ENCODE assay signal across 20 mouse cellular contexts in genomic region chr17:43569287-43569686, GRCm38 (mm10). TPM values are rescaled to one million over a fixed set of nuclear protein-coding genes. Genes with fewer than 3 reads are reported as not detected.
DNase-seq lines count a peak whose midpoint lies in the region; ATAC-seq and TF ChIP-seq lines count a peak whose summit lies in the region.
"Had no signal": no experiment of that assay in that cellular context is flagged by ENCODE, and none has a peak within 500 bp of the region (broad histone marks: within the 10 kb centered on the region; RNA-seq: fewer than 3 reads in every experiment).

No protein-coding gene starts in this region.

- H3K9ac ChIP-seq in hindbrain, embryonic 15.5 days: no peak overlapping the region
- no peak overlapping the region for H3K9ac ChIP-seq in midbrain, postnatal 0 days (replicated peaks; ENCODE audit: low read length, poor library complexity, severe bottlenecking)
- no peak overlapping the region for H3K9ac ChIP-seq in midbrain, embryonic 13.5 days (replicated peaks)
- no peak overlapping the region; the same call in 1 of the 2 replicates for H3K9ac ChIP-seq in hindbrain, postnatal 0 days (replicated peaks; ENCODE audit: low read length)
- H3K9ac ChIP-seq: liver, embryonic 14.5 days; stomach, embryonic 15.5 days had no signal

- H3K4me3 ChIP-seq in hindbrain, embryonic 15.5 days: peak overlapping the region; percentile 52
- no peak overlapping the region for H3K4me3 ChIP-seq in hindbrain, embryonic 10.5 days
- H3K4me3 ChIP-seq in midbrain, postnatal 0 days (ENCODE audit: low read depth, low read length): no peak overlapping the region
- H3K4me3 ChIP-seq in midbrain, embryonic 13.5 days (replicated peaks): no peak overlapping the region
- peak overlapping the region; percentile 45 for H3K4me3 ChIP-seq in hindbrain, postnatal 0 days (ENCODE audit: low read length)

- TF ChIP-seq CTCF in midbrain, postnatal 0 days (IDR thresholded peaks at IDR 0.05): no peak
- no peak for TF ChIP-seq CTCF in hindbrain, postnatal 0 days (IDR thresholded peaks at IDR 0.05; ENCODE audit: low read depth)

- H3K9me3 ChIP-seq in hindbrain, embryonic 15.5 days: no peaks in the 10 kb centered on the region
- no peaks in the 10 kb centered on the region for H3K9me3 ChIP-seq in hindbrain, embryonic 10.5 days
- no peaks in the 10 kb centered on the region for H3K9me3 ChIP-seq in midbrain, postnatal 0 days (ENCODE audit: low read length)
- H3K9me3 ChIP-seq in midbrain, embryonic 13.5 days: no peaks in the 10 kb centered on the region
- H3K9me3 ChIP-seq in hindbrain, postnatal 0 days (ENCODE audit: low read length): no peaks in the 10 kb centered on the region
- H3K9me3 ChIP-seq: midbrain, embryonic 12.5 days; neural tube, embryonic 12.5 days; stomach, embryonic 15.5 days had no signal

- 59% methylated on average over 7 of the region's 7 CpGs for WGBS in hindbrain, embryonic 15.5 days
- WGBS in hindbrain, embryonic 10.5 days: 60% methylated on average over 7 of the region's 7 CpGs
- WGBS in midbrain, postnatal 0 days: 57% methylated on average over 7 of the region's 7 CpGs
- 48% methylated on average over 7 of the region's 7 CpGs for WGBS in midbrain, embryonic 13.5 days
- WGBS in hindbrain, postnatal 0 days: 56% methylated on average over 7 of the region's 7 CpGs

- H3K4me1 ChIP-seq in hindbrain, embryonic 15.5 days (replicated peaks): peaks cover 14% of the 10 kb centered on the region
- H3K4me1 ChIP-seq in hindbrain, embryonic 10.5 days (replicated peaks): peaks cover 23% of the 10 kb centered on the region
- H3K4me1 ChIP-seq in midbrain, postnatal 0 days (ENCODE audit: insufficient read depth, low read length): no peaks in the 10 kb centered on the region
- peaks cover 22% of the 10 kb centered on the region for H3K4me1 ChIP-seq in midbrain, embryonic 13.5 days (replicated peaks)
- H3K4me1 ChIP-seq in hindbrain, postnatal 0 days (ENCODE audit: insufficient read depth, low read length): 0 out of 2 replicates have a peak, but pooled peaks cover 6% of the 10 kb centered on the region

- peak overlapping the region; percentile 97 for H3K4me2 ChIP-seq in hindbrain, embryonic 15.5 days
- H3K4me2 ChIP-seq in midbrain, postnatal 0 days (ENCODE audit: low read depth, low read length, poor library complexity, severe bottlenecking): peak overlapping the region; percentile 23; the same call in 1 of the 2 replicates
- H3K4me2 ChIP-seq in midbrain, embryonic 13.5 days (replicated peaks): no peak overlapping the region
- H3K4me2 ChIP-seq in hindbrain, postnatal 0 days (ENCODE audit: low read depth, low read length): peak overlapping the region; percentile 76

- no peak overlapping the region for H3K27ac ChIP-seq in hindbrain, embryonic 15.5 days (replicated peaks)
- H3K27ac ChIP-seq in hindbrain, embryonic 10.5 days: no peak overlapping the region
- H3K27ac ChIP-seq in midbrain, postnatal 0 days (ENCODE audit: low read depth, low read length): no peak overlapping the region
- no peak overlapping the region for H3K27ac ChIP-seq in midbrain, embryonic 13.5 days
- peak overlapping the region; percentile 36; the same call in 1 of the 2 replicates for H3K27ac ChIP-seq in hindbrain, postnatal 0 days
- H3K27ac ChIP-seq: liver, embryonic 14.5 days; midbrain, embryonic 12.5 days; neural tube, embryonic 12.5 days had no signal

- no peak for DNase-seq in hindbrain, embryonic 10.5 days (ENCODE audit: low spot score)
- no peak for DNase-seq in midbrain, postnatal 0 days (ENCODE audit: low spot score)
- no peak for DNase-seq in hindbrain, postnatal 0 days (ENCODE audit: low spot score)
- peak; percentile 13 for DNase-seq in retina, embryonic 14.5 days (ENCODE audit: low spot score)
- DNase-seq in adrenal gland, postnatal 25 days: no peak
- DNase-seq: cerebellum, adult 11-12 months; gastrocnemius, postnatal 36 days; layer of hippocampus, adult 9-11 months; lung, postnatal 36 days; thymus, postnatal 25 days had no signal

- no peaks in the 10 kb centered on the region for H3K27me3 ChIP-seq in hindbrain, embryonic 15.5 days
- H3K27me3 ChIP-seq in hindbrain, embryonic 10.5 days (ENCODE audit: insufficient read depth, poor library complexity, severe bottlenecking): peaks cover 8% of the 10 kb centered on the region; the same call in 1 of the 2 replicates
- no peaks in the 10 kb centered on the region for H3K27me3 ChIP-seq in midbrain, postnatal 0 days (ENCODE audit: insufficient read depth, low read length)
- no peaks in the 10 kb centered on the region for H3K27me3 ChIP-seq in midbrain, embryonic 13.5 days
- no peaks in the 10 kb centered on the region for H3K27me3 ChIP-seq in hindbrain, postnatal 0 days (ENCODE audit: insufficient read depth, low read length)
- H3K27me3 ChIP-seq: neural tube, embryonic 12.5 days; stomach, embryonic 15.5 days had no signal

- ATAC-seq in hindbrain, embryonic 15.5 days (ENCODE audit: low FRiP score, low read depth): no peak
- no peak for ATAC-seq in midbrain, postnatal 0 days (ENCODE audit: low FRiP score)
- ATAC-seq in midbrain, embryonic 13.5 days: no peak
- ATAC-seq in hindbrain, postnatal 0 days: no peak
- ATAC-seq in erythroblast, adult 5-6 weeks (replicated peaks; ENCODE audit: low FRiP score, poor library complexity, severe bottlenecking): no peak
- ATAC-seq: CD4-positive, CD25-positive, alpha-beta regulatory T cell, adult 4 months; inflammation-experienced regulatory T-cells, adult 6 months had no signal

- no peaks in the 10 kb centered on the region for H3K36me3 ChIP-seq in hindbrain, embryonic 15.5 days
- H3K36me3 ChIP-seq in hindbrain, embryonic 10.5 days: no peaks in the 10 kb centered on the region
- H3K36me3 ChIP-seq in midbrain, postnatal 0 days (ENCODE audit: insufficient read depth, low read length): no peaks in the 10 kb centered on the region
- no peaks in the 10 kb centered on the region for H3K36me3 ChIP-seq in midbrain, embryonic 13.5 days
- H3K36me3 ChIP-seq in hindbrain, postnatal 0 days (ENCODE audit: insufficient read depth, low read length): no peaks in the 10 kb centered on the region
- H3K36me3 ChIP-seq: midbrain, embryonic 12.5 days; neural tube, embryonic 12.5 days; stomach, embryonic 15.5 days had no signal

RNA-seq across cellular contexts. Expression of gene Pla2g7, which starts 1.4 kb away (rescaled TPM):
- polyA plus RNA-seq in hindbrain, embryonic 15.5 days (2015; fragmentation: Nextera tagmentation; extraction: Ambion mirVana): 116 and 122 TPM in 2 replicates
- 7.0 and 11.2 TPM in 2 replicates for polyA plus RNA-seq in hindbrain, embryonic 10.5 days (2016; fragmentation: Nextera tagmentation; extraction: Ambion mirVana)
- 49.7 and 49.8 TPM in 2 replicates for total RNA-seq in midbrain, postnatal 0 days (2014; rRNA removed)
- polyA plus RNA-seq in midbrain, postnatal 0 days (2015; fragmentation: Nextera tagmentation; extraction: Ambion mirVana): 87.8 and 93.9 TPM in 2 replicates
- polyA plus RNA-seq in midbrain, embryonic 13.5 days (2015; fragmentation: Nextera tagmentation; extraction: Ambion mirVana): 7.3 and 8.2 TPM in 2 replicates
- 114 and 115 TPM in 2 replicates for total RNA-seq in hindbrain, postnatal 0 days (2014; rRNA removed)
- 313 and 342 TPM in 2 replicates for polyA plus RNA-seq in hindbrain, postnatal 0 days (2015; fragmentation: Nextera tagmentation; extraction: Ambion mirVana)
- 11.5 and 12.1 TPM in 2 replicates for total RNA-seq in erythroblast, adult 5-6 weeks (2015; ENCODE audit: low replicate concordance)
- total RNA-seq in erythroblast, adult 5-6 weeks (2017; ENCODE audit: low replicate concordance): 7.0 and 7.8 TPM in 2 replicates
- 8.3 and 9.9 TPM in 2 replicates for total RNA-seq in adrenal gland, postnatal 25 days (2021)

RNA-seq across cellular contexts. Expression of gene Ankrd66, which starts 25.8 kb away (rescaled TPM):
- 0.76 and 1.1 TPM in 2 replicates for polyA plus RNA-seq in hindbrain, embryonic 15.5 days (2015; fragmentation: Nextera tagmentation; extraction: Ambion mirVana)
- polyA plus RNA-seq in hindbrain, embryonic 10.5 days (2016; fragmentation: Nextera tagmentation; extraction: Ambion mirVana): 0.29 and 1.5 TPM in 2 replicates
- 1.1 TPM in 1 of 2 replicates, not detected in the other for total RNA-seq in midbrain, postnatal 0 days (2014; rRNA removed)
- 0.88 and 0.93 TPM in 2 replicates for polyA plus RNA-seq in midbrain, postnatal 0 days (2015; fragmentation: Nextera tagmentation; extraction: Ambion mirVana)
- polyA plus RNA-seq in midbrain, embryonic 13.5 days (2015; fragmentation: Nextera tagmentation; extraction: Ambion mirVana): 0.20 TPM in 1 of 2 replicates, not detected in the other
- total RNA-seq in hindbrain, postnatal 0 days (2014; rRNA removed): 0.10 TPM in 1 of 2 replicates, not detected in the other
- 1.2 and 1.9 TPM in 2 replicates for polyA plus RNA-seq in hindbrain, postnatal 0 days (2015; fragmentation: Nextera tagmentation; extraction: Ambion mirVana)
- total RNA-seq in erythroblast, adult 5-6 weeks (2015; ENCODE audit: low replicate concordance): not detected in 2 replicates
- 0.56 TPM in 1 of 2 replicates, not detected in the other for total RNA-seq in erythroblast, adult 5-6 weeks (2017; ENCODE audit: low replicate concordance)
- total RNA-seq in adrenal gland, postnatal 25 days (2021): not detected in 2 replicates
- total RNA-seq: adrenal gland, postnatal 4 days; gastrocnemius, postnatal 36 days had no signal
- polyA plus RNA-seq: CD4-positive, CD25-positive, alpha-beta regulatory T cell, adult 4 months; inflammation-experienced regulatory T-cells, adult 6 months; midbrain, embryonic 12.5 days; neural tube, embryonic 12.5 days had no signal

Comparison
In these comparisons a context has a peak if more than half of its experiments do, and no peak if none do; other contexts are left out.
1. H3K4me3 ChIP-seq: peak in hindbrain, embryonic 15.5 days (single experiment) and hindbrain, postnatal 0 days (single experiment); none in hindbrain, embryonic 10.5 days (single experiment), midbrain, postnatal 0 days (single experiment) and midbrain, embryonic 13.5 days (single experiment).